Mouse (Mus musculus) large intestine, adult 2 months (tissue): ENCODE results near the gene Acaa1a. TPM values are rescaled to one million over a fixed set of nuclear protein-coding genes. Genes with fewer than 3 reads are reported as not detected.

Experiments
- DNase-seq: peaks from one replicate; pipeline ENCODE4 v3.0.0-alpha.2; 2012; ENCODE audit warnings: low read depth, low spot score
- WGBS: fragments of 180-500 bp; shearing (Covaris S2); methylation state at CpG from one replicate; pipeline ENCODE4 v1.1.7; 2018; 5-methylcytosine and 5-hydroxymethylcytosine counted together
- polyA plus RNA-seq: library from polyadenylated mRNA; depleted of rRNA; stranded (reverse); fragments of >200 nt; gene quantifications from 2 replicates; pipeline ENCODE4 v1.2.3, GENCODE M21; 2012; rRNA removed

Gene Acaa1a
- 162 and 266 TPM in 2 replicates for polyA plus RNA-seq

DNA sequence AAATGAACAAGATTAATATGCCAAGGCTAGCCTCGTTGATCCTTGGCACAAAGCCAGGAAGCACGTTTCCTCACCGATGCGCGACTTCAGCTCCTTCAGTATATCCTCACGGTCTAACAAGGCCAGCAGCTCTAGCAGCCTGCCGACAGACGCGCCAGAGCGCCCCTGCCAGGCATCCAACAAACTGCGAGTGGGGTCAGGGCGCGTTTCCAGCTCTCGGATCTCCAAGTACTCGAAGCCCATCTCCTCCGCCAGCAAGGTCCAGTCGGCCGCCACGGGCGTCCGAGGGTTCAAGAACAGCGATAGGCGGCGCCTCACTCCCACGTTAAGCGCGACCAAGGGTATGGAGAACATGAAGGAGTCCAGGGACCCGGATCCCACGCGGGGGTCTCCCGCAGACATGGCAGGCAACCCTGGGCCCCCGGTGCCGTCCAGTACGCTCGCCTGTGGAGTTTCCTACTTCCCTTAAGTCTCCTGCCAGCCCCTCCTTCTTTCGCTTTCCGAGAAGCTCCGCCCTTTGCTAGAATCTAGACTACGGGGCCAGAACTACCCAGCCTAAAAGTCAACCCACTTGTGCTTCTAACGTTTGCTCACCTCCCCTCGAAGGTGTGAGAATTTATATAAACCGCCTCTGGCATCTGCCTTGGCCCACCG lies at the start of gene Acaa1a:
Acaa1a (plus strand) TSS at position 119 of the 654 bp plus-strand sequence.
- no peak for DNase-seq
- WGBS, result under 1% methylated on average over 43 of the region's 43 CpGs

DNA sequence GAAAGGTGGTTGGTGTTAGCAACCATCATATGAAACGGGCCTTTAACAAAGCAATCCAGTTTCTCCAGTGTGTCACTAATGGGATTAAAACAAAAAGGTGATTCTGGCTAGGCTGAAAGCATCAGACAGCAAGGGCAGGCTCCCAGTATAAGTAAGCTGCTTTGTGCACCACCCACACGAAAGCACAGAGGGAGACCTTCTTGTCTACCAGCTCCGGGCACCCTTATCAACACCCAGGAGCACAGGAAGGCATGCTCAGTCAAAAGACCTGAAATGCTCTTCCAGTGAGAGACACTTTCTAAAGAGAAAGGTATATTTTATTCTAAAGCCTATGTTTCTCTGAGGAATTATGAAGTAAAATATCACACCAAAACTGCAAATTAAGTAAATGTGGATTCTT lies 48.7 kb upstream of the Acaa1a start:
- DNase-seq, result no peak
- 93% methylated on average over 3 of the region's 3 CpGs for WGBS

DNA sequence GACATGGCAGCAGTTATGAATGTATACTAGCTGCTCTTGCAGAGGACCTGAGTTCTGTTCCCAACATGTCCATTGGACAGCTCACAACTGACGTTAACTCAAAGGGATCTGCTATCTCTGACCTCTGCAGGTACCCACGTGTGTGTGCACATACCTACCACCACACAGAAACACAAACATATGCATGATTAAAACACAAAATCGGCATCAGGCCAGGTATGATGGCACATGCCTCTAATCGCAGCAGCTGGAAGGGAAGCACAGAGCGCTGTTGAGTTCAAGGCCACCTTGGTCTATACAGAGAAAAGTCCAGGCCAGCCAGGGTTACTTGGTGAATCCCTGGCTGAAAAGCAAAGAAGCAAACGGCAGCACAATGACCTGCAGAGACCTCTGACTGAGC lies 41.8 kb upstream of the Acaa1a start:
- WGBS, result 74% methylated on average over 6 of the region's 6 CpGs
- no peak for DNase-seq

DNA sequence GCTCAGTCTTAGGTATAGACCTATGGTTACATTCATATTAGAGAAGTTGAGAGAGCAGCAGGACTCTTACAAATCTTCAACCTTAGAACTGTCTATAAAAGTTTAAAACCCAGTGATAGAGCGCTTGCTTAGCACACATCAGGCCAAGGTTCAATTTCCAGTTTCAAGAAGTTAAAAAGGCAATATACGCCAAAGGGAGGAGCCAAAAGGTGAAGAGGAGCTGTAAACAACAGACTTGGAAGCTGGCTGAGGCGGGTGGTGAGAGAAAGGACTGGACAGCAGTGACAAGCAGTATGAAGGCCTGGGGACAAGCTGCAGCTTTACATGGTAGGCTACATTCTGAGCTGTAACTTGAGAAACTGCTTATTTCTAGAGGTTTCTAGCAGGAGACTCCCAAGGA lies 40.9 kb upstream of the Acaa1a start:
- peak; percentile 72 for DNase-seq

DNA sequence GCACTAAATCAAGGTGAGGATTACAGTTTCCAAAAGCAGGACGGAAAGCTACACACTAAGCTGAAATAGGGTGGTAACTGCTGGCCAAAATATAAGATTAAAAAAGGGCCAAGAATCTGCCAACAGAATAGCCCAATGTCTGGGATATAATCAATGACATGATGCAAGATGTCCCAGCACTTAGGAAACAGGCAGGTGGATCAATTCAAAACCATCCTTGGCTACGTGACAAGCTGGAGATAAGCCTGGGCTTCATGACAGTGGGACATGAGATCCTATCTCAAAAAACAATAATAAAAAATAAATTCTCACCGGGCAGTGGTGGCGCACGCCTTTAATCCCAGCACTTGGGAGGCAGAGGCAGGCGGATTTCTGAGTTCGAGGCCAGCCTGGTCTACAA lies 33.6 kb upstream of the Acaa1a start:
- WGBS, result 88% methylated on average over 7 of the region's 7 CpGs
- no peak for DNase-seq

More for the DNA sequence above, 40.9 kb upstream of the Acaa1a start:
- 29% methylated on average over 3 of the region's 3 CpGs for WGBS

DNA sequence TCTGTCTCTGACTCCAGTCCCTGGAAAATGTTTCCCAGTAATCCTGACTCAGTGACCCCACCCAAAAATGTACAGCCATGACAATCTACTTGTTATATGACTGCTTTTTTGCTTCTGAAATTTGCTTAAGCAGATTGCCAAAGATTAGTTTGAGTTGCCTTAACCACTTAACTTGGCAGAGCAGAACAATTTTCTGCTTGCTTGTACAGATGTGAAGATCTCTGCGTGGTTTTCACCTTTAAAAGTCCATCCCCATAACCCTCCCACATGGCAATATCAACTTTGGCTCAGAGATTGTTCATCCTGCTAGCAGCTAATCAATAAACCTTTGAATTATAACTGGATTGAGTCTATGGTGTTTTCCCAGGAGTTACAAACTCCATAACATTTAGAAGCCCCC lies 30.4 kb upstream of the Acaa1a start:
- WGBS, result 61% methylated on average over 1 of the region's 1 CpGs
- no peak for DNase-seq

DNA sequence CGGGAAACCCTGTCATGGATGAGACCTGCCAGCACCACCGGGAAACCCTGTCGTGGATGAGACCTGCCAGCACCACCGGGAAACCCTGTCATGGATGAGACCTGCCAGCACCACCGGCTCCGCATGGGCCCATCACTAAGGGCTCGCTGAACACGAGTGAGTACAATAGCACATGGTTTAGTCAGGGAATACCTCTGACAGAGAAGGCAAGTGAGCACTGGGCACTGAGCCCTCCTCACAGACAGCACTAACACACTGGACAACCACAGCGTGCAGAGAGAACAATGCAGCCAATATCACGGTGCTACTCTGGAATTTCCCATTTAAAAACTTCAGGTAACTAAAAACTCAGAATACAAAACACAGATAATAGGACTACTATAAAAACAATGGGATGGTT lies 26.4 kb upstream of the Acaa1a start:
- no peak for DNase-seq
- WGBS, result 89% methylated on average over 10 of the region's 10 CpGs

DNA sequence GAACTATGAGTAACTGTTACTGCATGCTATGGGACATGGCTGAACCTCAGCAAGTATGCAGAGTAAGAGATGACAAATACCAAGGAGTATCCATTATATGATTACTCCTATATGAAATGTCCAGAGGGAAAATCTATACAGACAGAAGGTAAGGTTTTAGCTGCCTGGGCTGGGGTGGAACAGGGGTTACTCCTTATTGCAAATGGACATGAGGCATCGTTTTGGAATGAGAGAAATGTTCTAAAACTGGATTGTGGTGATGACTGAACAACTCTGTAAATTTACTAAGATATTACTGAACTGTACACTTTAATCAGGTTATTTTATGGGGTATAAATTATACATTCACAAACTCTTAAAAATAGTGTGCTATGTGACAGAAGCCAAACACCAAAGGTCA lies 20.6 kb upstream of the Acaa1a start:
- no peak for DNase-seq
- WGBS, result 79% methylated on average over 1 of the region's 1 CpGs

DNA sequence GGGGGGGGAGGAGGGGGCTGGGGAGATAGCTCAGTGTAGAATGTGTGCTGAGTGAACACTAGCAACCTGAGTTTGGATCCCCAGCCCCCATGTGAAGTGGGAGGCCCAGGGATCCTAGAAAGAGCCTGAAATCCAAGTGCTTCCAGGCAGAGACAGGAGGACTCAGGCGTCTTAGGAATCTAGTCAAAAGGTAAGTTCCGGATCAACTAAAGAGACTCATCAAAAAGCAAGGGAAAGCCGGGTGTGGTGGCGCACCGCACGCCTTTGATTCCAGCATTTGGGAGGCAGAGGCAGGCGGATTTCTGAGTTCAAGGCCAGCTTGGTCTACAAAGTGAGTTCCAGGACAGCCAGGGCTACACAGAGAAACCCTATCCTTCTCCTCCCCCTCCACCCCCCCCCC lies 19.0 kb upstream of the Acaa1a start:
- no peak for DNase-seq
- 70% methylated on average over 7 of the region's 7 CpGs for WGBS

DNA sequence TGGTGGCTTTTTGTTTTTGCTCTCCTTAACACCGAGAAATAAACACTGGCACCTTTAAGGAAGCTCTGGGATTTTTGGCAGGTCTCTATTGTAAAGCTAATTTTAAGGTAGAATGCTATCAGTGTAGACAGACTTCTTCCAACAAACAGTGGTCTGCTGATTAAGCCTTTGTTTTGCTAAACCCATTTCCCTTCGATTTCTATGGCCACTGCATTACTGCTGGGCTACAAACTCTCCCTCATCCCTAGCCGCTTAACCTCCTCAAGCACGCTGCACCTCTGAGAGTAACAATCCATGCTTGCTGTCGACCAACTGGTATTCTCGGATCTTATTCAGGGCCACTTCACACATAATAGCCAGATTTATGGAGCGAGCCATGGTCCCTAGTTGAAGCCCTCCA lies 18.5 kb upstream of the Acaa1a start:
- DNase-seq, result no peak
- 17% methylated on average over 7 of the region's 7 CpGs for WGBS

DNA sequence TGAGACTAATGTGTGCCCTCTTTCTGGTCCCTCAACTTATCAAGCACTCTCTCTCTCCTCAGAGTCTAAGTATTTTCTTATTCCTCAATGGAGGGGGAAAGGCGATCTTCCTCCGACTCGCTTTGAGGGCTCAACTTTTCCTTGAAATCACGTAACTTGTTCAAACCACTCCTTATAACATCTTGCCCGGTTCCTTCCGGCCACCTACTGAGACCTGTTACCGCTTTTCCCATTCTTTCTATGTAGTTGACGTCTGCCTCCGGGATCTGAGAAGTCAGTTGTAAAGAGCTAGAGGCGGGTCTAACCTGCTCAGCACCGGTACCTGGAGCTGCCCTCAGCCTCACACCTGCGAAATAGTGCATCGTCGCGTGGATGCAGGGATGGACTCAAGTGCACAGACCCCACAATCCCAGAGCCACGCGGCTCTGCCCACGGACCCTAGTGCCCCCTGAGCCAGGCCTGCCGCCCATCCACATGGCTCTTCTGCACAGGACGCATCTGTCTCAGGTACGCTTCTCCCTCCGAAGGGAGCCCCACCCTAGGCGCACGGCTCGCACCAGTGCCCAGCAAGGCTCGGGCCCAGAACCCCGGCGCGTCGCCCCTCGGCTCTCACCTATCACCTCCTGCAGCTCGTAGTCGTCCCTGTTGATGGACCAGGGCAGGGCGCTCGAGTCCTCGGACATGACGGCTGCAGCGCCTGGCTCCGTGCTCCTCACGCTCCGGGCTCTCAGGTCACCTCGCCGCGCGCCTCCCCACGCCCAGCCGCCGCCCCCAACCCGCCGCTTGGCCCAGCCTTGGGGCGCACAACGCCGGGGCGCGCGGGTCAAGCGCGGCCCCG lies 17.9 kb upstream of the Acaa1a start:
- under 1% methylated on average over 58 of the region's 59 CpGs for WGBS
- no peak for DNase-seq

DNA sequence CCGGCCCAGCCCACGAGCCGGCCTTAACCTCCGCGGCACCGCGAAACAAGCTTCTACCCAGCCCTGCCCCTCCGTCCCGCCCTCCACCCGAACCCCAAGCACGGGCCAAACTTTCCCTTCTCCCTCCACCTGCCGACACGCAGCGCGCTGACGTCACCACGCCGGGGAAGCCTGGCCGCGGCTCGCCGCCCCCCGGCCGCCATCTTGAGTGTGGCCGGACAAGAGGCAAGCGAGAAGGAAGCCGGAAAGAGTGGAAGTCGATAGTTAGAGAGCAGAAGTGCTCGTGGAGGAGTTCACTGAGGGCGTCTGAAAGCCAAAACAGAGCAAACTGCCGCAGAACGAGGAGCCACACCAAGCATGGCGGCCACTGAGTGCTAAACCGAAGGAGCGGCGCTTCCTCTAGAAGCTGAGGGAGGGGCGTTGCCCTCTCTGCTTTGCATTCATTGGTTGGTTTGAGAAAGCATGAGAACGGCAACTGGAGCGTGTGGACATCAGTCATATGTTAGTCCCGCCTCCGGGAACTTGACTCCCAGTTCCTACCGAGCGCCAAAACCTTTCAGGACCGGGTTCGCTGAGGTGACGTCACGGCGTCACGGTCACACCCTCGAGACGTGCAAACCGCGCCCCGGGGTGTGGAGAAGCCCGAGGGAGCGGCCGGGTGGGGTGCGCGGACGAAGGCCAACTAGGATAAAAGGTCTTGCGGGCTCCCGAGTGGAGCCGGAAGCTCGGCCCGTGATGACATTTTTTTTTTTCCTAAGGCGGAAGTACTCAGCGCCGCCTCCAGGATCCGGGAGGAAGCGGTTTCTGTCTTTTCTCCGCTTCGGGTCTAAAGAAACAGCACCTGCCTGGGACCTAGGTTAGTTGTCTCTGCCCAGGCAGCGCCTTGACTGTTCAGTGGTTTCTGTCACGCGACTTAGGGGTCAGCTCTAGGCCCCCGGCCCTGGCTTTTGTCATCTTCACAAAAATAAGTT lies 16.9 kb upstream of the Acaa1a start, which contains the start of gene Oxsr1:
Oxsr1 (minus strand) TSS at position 139 of the 971 bp plus-strand sequence.
- peak; percentile 99 for DNase-seq
- WGBS, result under 1% methylated on average over 76 of the region's 76 CpGs

DNA sequence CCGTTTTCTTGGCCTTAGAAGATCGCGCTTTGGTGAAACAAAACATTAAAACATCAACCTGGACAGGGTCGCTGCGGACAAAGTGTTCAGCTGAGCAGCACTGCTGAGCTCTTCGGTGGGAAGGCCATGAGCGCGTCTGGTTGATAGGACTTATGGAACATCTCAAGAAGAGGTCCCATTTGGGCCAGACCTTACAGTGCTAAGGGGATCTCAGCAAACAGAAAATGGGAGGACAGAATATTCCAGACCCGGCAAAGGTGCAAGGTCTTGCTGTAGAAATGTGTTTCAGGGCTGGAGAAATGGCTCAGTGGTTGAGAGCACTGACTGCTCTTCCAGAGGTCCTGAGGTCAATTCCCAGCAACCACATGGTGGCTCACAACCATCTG lies 16.2 kb upstream of the Acaa1a start:
- 2% methylated on average over 9 of the region's 9 CpGs for WGBS

DNA sequence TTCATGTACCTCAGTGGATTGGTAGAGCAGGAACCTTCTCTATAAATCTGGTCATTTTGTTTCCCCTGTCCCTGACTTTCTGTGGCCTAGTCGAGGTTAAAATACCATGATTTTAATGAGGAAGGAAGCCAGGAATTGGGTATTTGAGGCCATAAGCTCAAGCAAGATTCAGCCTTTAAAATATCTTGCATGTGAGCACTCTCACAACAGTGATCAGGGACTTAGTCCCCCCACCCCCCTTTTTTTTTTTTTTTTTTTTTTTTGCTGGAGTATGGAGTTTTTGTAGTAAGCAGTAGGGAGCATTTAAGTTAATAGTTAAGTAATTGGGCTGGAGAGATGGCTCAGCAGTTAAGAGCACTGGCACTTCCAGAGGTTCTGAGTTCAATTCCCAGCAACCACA lies 15.3 kb upstream of the Acaa1a start:
- no peak for DNase-seq
- 75% methylated on average over 1 of the region's 1 CpGs for WGBS

More for the DNA sequence above, 16.2 kb upstream of the Acaa1a start:
- no peak for DNase-seq

DNA sequence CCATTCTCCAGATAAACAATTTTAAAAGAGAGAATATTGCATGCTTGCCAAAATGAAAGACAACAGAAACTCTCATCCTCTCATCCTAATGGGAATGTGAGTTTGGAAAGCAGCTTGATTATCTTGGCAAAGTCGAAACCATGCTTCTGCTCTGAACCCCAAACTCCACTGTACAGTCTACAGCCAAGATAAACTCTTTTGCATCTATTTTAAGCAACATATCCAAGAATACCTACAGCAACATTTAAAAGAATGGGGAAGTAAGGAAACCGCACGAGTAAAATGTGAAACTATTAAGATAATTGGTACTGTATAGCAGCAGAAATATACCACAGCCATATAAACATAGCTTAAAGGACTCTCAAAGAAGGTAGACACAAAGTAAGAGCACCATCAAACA lies 11.0 kb upstream of the Acaa1a start:
- WGBS, result 66% methylated on average over 3 of the region's 3 CpGs
- no peak for DNase-seq

DNA sequence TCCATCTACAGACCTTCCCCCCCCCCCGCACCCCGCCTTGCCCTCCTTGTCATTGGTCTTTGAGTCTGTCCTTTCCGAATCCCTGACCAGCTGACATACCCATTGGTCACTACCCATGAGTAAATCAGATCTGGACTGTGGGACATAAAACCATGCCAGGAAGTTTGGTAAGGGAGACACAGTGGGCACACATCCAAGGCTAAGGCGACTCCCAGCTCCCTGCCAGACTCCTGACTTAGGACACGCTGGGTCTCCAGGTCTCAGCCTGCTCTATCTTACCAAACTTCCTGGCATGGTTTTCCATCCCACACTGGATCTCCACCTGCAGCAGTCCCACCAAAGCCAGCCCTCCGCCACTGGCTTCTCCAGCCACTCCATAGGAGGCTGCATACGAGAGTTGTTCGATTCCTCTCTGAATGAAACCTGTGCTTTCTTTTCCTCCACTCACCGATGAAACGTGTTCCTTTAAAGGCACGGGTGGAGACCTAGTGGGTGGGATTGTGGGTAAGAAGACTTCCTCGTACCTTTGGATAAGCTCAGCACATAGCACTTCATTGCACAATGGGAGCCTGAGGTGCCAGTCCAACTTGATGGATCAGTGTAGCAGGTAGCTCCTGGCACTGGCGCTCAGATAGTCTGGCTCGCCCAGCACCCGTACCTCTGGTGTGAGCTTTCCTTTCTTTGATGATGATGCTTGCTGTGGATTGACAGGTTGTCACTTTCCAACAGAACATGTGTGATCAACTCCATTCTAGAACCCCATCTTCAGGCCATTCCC lies 9.1 kb upstream of the Acaa1a start:
- no peak for DNase-seq
- WGBS, result 64% methylated on average over 15 of the region's 15 CpGs

DNA sequence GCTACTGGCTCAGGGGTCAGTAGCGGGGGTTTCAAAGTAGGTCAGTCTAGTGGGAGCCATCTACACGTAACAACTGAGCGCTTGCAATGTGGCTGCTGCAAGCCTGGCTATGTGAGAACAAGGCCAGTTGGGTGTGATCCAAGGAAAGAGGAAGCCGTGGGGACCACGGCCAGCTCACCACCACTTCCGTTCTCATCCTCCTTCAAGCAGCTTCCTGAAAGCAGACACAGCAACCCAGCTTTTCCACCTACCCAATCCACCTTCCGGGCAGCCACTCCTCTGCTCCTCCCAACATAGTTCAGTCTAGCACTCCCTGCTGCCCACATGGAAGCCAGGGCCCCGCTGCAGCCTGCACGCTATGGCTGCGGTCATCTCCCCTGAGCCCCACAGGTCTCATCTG lies 5.2 kb upstream of the Acaa1a start:
- WGBS, result 54% methylated on average over 10 of the region's 10 CpGs
- no peak for DNase-seq

DNA sequence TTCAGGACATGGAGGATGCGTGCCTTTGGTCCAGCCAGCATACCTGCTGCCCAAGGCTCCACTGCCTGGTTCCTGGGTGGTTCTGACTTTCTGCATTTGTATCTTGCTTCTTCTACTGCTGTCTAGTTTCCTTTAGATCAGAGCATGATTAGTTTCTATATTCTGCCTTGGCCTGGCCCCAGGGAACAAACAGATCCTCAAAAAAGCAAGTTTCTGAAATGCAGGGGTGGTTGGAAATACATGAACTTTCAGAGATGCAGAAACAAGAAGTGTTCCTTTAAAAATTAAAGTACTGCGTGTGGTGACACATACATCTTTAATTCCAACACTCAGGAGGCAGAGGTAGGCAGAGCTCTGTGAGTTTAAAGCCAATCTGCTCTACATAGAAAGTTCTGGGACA lies 4.6 kb upstream of the Acaa1a start:
- WGBS, result 84% methylated on average over 2 of the region's 2 CpGs
- no peak for DNase-seq

DNA sequence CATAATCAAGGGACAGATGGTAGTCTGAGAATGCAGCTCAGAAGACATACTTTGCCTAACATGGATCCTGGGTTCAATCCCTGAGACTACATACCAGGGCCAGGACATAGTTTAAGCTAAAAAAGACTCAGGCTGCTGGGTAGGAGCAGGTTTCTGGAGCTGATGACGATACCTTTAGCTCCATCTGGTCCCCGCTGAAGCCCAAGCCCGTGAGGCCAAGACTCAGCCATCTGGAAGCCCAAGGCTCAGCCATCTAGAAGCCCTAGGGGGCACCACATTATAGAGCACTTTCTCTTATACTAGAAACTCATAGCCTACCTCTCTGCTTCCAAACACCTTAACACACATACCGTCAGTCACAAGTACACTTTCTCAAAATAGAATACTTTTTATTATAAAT lies 3.9 kb upstream of the Acaa1a start:
- 76% methylated on average over 4 of the region's 4 CpGs for WGBS
- DNase-seq, result no peak
